Mouse (Mus musculus): ENCODE data around the gene Lhx4.

DNA sequence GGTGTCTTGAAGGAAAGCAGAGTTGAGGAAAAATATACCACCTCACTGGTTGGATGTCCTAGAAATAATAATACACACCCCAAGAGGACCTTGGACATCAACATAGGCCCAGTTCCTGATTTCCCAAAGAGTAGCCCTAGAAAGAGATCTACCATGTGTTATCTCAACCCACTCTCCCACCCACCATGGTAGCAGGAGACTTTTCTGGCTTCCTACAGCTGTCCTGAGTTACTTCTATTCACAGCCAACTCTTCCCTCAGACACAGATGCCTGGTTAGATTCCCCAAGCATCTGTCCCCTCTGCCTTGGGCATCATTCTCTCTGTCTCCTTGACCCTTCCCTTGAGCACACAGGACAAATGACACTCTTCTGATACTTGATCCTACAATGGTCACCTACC lies 36.1 kb downstream of the Lhx4 start:
- TF ChIP-seq CHD2 (IDR thresholded peaks at IDR 0.05; ENCODE audit: low read depth, low read length) (no peak), ZNF384 (IDR thresholded peaks at IDR 0.05; ENCODE audit: low read depth, low read length) (no peak)
